Mouse (Mus musculus) liver (tissue): ENCODE results near the gene Pknox2.

ENCODE experiments used
- DNase-seq: peaks from one replicate; pipeline ENCODE4 v3.0.0-alpha.2; 2020; ENCODE audit warnings: mixed read lengths

Pknox2 gene

GRCm38 (mm10) chr9:37038859-37039258, 108.3 kb downstream of the Pknox2 start:
- DNase-seq = no peak

DNA sequence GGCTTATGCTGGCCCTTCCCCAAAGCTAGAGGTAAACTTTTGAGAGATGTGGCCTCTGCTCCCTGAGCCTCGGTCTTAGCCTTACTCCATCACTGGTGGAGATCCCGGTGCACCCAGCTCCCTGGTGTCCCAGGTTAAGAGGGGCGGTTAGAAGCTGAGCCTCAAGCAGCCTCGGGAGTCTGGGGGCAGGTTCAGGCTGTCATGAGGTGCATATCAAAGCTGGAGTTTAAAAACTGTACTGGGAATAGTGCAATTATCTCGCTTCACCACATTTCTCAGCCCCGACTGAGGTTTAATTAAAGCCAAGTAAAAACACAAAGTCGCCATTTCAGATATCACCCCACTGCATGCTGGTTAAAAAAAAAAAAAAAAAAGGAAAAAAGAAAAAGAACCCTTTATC, 108.8 kb downstream of the Pknox2 start:
- no peak for DNase-seq

GRCm38 (mm10) chr9:37037405-37037804, 109.8 kb downstream of the Pknox2 start:
- no peak for DNase-seq

DNA sequence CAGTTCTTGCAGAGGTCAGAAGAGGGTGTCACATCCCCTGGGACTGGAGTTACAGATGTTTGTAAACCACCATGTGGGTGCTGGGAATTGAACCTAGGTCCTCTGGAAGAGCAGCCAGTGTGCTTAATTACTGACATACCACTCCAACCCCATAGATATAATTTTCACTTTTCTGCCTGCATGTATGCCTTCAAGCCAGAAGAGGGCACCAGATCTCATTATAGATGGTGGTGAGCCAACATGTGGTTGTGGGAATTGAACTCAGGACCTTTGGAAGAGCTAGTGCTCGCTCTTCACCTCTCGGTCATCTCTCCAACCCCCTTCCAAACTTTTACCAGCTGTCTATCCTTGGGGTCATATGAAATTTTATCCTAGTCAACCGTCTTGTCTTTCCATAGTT, 112.0 kb downstream of the Pknox2 start:
- DNase-seq = no peak

DNA sequence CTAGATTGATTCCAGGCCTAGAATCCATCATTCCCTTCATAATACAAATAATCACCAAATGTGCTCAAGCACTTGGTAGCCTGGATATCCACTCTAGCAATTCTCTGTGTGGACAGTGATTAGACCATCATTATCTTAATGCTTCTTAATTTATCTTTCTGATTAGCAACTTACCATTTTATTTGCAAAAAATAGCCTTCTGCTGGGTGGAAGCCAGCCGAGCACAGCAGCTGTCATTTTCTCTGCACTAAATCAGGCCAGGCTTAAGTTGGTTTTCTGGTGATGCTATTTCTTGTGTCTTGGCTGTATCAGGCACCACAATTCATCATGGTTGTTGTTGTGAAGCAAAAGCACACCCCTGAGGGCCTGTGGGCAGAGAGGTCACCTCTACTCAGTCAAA, 112.9 kb downstream of the Pknox2 start:
- no peak for DNase-seq

DNA sequence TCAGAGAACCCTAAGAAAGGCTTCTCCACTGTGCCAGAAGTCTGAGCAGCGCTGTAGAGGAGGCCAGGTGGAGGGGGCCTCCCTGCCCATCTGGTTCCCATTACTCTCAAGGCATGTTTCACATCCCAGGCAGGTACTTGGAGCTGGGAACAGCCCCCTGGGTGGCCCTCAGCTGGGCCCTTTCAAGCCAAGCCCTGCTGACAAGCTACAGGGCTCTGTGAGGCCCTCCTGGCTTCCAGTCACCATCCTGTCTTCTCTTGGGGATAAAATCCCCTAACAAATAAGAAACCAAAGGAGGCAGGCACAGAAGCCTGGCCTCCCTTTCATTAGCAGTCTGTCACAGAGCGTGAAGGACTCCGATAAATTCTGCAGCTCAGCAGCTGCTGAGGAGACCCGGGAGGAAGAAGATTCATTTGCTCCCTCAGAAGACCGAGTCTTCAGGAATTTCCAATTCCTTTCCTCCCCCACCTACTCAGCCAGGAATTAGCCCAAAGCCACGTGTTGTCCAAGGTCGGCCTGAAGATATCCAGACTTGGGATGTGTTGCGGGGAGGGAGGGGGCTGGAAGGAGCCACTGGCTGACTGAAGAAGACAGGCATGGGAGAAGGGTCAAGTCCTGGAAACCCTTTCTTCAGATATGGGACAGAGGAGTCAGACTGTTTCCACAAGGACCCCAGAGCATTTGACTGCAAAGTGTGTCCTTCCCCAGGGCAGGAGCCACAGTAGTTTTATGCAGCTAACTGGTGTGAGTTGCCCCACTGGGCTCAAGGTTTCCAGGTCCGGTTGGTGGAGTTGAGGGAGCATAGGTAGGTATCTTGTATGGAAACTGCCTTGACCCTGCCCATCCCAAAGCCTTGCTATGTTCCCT, 116.6 kb downstream of the Pknox2 start:
- peak; percentile 26 for DNase-seq

- DNase-seq = no peak
These were observed 117.3 kb downstream of the Pknox2 start for GRCm38 (mm10) chr9:37029811-37030346.

- no peak for DNase-seq
These were observed 119.2 kb downstream of the Pknox2 start for GRCm38 (mm10) chr9:37027825-37028575.

DNA sequence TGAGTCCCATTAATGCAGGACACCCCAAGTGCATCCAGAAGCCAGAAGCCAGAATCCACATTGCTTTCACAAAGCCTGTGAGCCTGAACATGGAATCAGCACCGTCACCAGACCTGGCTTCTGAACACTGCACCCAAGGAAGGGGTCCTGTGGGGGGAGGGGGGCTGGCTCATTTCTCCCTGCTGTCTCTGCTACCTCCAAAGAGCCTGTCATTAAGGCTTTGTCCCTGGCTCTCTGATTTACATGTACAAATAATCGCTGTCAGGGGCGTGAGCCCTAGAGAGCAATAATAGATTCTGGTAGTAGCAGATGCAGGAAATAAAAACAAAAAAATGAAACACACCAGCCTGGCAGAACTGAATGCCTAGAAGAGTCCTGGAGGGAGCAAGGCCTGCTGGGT, 121.3 kb downstream of the Pknox2 start:
- no peak for DNase-seq

DNA sequence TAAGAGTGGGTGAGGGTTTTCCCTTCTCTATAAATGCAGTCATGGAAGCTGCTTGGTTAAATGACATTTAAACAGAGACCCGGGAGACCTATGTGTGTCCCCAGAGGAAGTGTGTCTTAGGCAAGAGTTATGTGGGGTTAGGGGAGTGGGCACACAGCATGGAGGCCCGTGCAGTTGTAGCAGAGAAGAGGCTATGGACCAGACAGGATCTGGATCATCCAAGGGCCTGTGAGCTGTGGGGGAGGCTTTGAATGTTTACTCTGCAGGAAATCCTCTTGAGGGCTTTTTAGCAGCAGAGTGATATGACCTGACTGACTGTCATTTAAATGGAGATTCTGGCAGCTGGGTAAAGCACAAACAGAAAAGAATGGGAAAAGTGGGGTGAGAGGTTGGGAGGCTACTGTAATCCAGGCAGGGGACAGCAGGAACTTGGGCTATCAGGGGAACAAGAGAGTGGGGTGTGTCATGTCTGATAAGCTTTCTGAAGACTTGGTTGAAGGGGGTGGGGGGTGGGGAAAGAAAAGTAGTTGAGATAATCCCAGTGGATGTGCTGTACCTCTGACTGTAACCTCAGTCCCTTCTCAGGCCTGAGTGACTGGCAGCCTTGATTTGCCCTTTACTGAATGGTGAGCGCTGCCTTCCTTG, 125.5 kb downstream of the Pknox2 start:
- DNase-seq = no peak

DNA sequence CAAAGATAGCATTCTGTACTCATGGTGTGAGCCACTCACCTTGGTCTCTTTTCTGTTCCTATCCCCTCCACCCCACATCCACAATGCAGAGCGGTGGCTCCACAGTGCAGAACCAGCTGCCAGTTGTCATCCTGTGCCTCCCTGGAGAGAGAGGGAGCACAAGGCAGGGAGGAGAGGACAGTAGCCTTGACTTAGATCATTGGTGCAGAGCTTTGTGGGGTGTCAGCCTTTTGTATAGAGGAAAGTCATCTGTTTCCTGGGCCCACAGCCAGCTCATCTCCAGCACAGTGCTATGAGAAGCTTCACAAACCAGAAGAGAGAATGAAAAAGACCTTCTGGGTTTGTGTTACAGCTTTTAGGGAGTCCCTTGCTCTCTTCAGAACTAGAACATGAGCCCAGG, 129.1 kb downstream of the Pknox2 start:
- no peak for DNase-seq

DNA sequence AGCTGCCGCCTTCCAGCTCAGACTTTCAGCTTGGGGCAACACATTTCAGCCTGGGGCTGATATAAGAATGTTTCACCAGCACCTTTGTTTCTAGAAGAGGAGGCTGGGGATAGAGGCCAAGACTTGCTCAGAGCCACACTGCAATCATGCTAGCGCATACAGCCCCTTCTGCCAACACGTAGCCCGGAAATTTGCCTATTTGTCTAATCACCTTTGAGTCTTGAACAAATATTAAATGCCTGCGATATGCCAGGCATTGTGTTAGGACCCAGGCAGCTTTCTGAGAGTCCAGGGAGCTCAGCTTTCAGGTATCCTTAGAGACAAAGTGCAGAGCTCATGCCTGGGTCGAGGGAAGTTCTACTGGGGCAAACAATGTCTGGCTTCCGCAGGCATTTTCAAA, 130.0 kb downstream of the Pknox2 start:
- DNase-seq = no peak

DNA sequence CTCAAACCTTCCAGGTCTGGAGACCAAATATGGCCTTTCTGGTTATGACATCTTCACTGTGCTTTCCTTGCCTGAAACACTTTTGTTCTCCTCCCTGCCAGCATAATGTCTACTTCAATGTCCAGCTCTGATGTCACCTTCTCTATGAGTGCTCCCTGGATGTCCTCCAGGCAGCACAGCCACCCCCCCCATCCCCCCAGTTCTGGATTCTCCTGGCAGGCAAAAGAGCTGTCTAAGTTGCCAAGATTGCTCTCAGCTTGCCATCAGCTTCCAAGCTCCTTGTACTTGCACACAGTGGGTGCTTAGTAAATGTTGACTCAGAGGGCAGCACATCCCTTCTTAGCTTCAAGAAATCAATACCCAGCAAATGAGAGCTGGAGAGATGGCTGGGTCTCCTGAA, 131.0 kb downstream of the Pknox2 start:
- no peak for DNase-seq

DNA sequence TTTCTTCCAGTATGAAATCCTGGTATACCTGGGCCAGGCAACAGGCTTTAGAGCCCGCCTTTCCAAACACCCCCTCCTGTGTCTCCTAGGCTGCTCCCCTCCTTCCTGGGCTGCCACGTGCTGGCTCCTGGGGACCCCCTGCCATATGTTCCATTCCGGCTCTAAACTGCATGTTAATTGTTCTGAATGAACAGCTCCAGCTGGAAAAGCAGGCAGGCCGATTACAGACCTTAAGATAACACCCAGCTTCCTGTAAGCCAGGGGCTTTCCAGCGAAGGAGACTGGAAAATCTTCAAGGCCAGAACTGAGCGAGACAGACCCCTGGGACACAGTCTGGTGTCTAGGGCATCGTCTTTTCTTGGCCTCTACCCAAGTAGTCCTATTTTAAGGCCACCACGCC, 133.6 kb downstream of the Pknox2 start:
- DNase-seq = no peak

- no peak for DNase-seq
These were observed 139.1 kb downstream of the Pknox2 start for GRCm38 (mm10) chr9:37008090-37008489.

- no peak for DNase-seq
These were observed 142.5 kb downstream of the Pknox2 start for GRCm38 (mm10) chr9:37004676-37005075.

DNA sequence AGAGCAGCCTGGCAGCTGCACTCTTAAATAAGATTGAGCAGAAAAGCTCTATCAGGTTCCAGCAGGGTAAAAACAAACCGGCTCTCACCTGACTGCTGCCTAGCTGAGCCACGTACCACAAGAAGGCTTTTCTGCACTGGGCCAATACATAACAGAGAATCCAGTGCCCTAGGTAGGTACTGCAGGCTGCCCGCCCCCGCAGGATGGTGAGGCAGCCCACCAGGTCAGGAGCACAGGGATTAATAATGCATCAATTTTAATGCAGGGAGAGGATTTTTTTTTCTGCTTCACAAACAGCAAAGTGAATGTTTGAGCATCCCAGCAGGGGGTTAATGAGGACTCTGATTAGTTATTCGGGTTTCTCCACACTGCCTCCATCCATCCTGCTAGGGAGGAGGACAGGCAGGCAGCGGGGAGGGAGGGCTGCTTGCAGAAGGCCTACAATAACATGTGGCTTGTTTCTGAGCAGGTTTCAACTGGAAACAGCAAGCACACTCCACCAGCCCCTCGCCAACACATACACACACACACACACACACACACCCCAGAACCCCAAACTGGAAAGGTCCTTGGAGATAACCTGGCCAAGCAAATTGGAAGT, 145.2 kb downstream of the Pknox2 start:
- no peak for DNase-seq

- DNase-seq = no peak
These were observed 147.8 kb downstream of the Pknox2 start for GRCm38 (mm10) chr9:36999393-36999792.

DNA sequence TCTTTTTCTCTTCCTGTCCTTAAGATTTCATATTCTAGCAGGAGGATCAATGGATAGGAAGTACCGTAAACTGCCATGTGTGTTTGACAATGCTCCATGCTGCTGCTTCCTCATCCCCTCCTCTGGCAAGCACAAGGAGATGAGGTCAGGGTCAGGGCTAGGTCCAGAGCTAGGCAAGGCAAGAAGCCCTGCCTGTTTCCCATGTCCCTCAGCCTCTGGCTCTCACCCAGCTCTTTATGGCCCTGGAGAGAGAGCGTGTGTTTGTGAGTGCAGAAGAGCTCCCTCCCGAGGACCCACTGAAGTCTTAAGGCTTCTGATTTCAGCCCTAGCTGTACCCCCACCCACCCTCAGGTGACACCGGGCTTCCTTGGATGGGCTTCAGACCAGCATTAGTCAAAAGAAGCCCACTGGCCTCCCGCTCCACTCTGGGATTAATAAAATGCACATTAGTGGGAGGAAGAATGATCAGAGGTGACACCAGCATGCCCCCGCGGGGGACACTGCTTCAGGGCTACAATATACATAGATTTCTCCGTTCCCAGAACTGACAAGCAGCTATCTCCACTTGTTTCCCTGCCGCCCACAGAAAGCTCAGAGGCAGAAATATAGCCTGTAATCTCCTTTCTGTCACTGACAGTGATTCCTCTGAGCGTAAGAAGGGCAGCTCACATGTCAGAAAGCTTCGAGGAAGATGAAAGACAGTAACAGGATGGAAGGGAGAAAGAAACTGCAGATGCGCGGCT, 156.4 kb downstream of the Pknox2 start:
- no peak for DNase-seq

- no peak for DNase-seq
These were observed 157.2 kb downstream of the Pknox2 start for GRCm38 (mm10) chr9:36989991-36990390.

- DNase-seq = no peak
These were observed 162.0 kb downstream of the Pknox2 start for GRCm38 (mm10) chr9:36985233-36985632.
